Mouse (Mus musculus) R1 (cell line): ENCODE data around the gene S1pr5.
"Not testable (repeated sequence)": the region's sequence is repeated elsewhere in the genome, so short reads cannot be mapped to it uniquely, and the experiment has no call there.

Source experiments
- DNase-seq: peaks from one replicate; pipeline ENCODE4 v3.0.0-alpha.2; 2018; ENCODE audit warnings: low read depth, low spot score

The S1pr5 gene

DNA sequence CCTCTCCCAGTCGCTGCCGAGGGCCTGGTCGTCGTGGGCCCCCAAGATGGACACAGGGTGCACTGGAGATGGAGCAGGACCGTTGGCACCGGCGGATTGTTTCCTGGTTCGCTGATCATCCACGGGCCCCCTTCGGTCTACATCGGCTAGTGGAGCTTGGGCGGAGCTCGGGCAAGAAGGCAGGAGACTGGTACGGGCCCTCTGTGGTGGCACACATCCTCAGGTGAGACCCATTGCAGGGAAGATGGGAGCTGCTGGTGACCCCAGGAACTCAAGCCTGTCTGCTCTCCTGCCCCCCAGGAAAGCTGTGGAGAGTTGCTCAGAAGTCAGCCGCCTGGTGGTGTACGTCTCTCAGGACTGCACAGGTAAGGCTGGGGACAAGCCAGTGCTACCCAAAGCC, 20.1 kb upstream of the S1pr5 start:
- no peak for DNase-seq

DNA sequence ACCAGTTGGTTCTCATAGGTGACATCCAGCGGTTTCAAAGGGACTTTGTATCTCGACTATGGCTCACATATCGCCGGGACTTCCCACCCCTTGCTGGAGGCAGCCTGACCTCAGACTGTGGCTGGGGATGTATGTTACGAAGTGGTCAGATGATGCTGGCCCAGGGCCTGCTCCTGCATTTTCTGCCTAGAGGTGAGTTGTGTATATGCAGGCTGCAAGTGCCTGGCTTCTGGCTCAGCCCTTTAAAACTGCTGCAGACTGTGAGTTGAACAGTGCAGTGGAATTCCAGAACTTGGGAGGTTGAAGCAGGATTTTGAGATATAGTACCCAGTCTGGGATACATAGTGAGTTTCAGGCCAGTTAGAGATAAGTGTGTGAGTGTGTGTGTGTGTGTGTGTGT, 18.6 kb upstream of the S1pr5 start:
- no peak for DNase-seq

DNA sequence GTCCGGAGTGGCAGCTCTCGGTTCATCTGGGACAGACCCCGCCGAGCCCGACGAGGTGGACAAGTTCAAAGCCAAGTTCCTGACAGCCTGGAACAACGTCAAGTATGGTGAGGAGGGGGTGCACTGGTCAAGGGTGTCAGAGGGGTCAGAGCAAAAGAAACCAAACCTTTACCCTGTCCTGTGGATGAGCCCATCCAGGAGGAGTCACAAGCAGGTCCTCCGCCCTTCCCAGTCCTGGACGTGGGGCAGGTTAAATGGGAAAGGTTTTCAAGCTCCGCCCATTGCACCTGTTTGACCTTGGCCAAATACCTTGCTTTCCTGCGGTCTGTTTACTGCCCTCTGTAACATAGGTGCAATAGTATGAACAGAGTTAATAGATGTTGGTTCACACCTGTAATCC, 17.4 kb upstream of the S1pr5 start:
- DNase-seq = peak; percentile 65

DNA sequence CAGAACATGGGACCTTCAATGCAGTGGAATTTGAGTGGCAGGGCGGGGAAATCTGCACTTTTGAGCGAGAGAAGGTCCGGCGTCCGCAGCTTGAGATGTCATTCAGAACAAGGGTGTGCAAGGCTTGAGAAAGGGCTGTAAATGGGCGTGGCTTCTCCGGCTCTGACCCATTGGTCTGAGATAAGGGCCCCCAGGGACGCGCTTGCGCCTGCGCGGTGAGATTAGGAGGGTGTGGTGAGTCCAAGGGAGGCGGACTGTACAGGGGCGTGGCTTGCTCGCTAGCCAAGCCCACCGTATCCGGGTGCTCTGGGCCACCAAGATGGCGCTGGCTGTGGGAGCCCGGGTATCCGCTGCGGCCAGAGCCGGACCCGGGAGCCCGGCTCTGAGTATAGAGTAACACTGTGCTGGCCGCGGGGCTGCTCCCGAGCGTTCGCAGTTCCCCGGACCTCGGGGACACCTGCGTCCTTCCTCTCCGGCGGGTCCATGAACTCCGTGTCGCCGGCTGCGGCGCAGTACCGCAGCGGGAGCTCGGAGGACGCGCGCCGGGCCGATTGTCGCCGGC, 16.8 kb upstream of the S1pr5 start, which contains the start of gene Atg4d:
Gene Atg4d (plus strand): TSS at position 294 of the 562 bp plus-strand sequence.
- peak; percentile 99 for DNase-seq

GRCm38 (mm10) chr9:21264272-21264999, 16.2 kb upstream of the S1pr5 start:
- no peak for DNase-seq

DNA sequence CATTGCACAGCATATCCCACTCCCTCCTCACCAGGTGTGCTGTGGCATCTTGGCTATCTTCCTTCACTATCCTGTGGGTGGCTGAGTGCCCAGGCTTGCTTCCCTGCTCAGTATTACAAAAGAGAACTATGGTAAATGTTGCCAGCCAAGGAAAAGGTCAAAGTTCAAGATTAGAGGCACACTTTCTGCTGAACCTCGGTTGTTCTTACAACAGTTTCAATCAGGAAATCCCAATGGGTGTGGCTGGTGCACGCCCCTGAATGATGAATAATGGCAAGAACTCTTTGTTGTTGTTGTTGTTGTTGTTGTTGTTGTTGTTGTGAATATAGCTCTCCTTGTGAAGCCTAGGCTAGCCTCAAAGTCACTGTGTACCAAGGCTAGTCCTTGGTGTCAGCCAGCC, 13.6 kb upstream of the S1pr5 start:
- DNase-seq = peak; percentile 70

GRCm38 (mm10) chr9:21260491-21261040, 12.3 kb upstream of the S1pr5 start:
- DNase-seq = no peak

DNA sequence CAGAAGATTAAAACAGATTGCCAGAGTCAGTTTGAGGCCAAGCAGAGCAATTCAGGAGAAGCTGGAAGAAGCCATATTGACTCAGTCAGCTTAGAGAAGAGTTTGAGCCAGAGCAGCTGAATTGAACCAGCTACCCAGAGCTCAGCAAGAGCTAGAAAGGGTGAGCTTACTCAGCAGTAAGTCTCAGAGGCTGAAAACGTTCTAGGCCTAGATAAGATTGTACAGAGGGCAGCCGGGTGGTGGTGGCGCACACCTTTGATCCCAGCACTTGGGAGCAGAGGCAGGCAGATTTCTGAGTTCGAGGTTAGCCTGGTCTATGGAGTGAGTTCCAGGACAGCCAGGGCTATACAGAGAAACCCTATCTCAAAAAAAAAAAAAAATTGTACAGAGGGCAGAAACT, 8.1 kb upstream of the S1pr5 start:
- not testable (repeated sequence) for DNase-seq

DNA sequence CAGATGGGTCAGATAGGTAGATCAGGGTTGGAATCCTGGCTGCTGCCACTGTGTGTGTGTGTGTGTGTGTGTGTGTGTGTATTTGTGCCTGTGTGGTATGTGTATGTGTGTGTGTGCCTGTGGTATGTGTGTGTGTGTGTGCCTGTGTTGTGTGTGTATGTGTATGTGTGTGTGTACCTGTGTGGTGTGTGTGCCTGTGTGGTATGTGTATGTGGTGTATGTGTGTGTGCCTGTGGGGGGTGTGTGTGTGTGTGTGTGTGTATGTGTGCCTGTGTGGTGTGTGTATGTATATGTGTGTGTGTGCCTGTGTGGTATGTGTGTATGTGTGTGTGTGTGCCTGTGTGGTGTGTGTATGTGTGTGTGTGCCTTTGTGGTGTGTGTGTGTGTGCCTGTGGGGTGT, 6.4 kb upstream of the S1pr5 start:
- no peak for DNase-seq

DNA sequence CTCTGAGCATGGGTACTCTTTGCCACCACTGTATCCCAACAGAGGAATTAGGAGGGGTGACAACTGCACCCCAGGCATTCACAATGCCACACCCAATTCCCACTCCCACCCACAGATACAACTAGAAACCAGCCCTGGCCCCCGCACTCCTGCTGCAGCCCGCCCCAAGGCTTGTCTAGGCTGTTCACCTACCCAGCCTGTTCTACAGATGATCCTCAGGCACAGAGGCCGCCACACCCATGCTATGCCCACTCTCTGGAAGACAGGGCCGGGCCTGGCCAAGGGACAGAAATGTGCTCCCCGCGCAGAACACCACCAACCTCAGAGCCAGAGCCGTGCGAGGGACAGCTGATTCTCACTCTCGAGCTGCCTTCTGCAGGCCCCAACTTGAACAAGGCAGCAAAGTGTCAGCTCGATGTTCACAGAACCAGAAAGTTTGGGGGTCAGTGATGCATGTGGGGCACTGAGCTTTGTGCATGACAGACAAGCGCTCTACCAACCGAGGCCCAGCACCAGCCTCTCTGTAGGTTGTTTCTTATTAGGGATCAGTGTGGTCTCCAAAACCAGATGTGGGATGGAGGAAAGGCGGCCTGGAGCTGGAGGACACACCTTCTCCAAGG, 3.0 kb upstream of the S1pr5 start:
- no peak for DNase-seq

DNA sequence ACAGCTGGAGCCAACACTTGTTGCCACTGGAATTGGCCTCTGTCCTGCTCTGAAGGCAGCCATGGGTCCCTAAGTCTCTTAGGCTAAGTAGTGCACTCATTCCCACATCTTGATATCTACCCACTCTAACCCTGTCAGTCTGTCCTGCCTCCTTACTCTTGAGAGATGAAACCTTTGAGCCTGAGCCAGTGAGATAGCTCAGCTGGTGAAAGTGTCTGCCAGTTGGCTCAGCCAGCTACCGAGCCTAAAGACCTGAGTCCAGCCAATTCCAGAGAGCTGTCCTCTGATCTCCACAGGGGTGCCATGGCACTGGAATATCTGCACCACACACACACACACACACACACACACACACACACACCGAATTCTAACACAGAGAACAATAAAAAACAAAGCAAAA, 2.3 kb upstream of the S1pr5 start:
- DNase-seq = no peak

DNA sequence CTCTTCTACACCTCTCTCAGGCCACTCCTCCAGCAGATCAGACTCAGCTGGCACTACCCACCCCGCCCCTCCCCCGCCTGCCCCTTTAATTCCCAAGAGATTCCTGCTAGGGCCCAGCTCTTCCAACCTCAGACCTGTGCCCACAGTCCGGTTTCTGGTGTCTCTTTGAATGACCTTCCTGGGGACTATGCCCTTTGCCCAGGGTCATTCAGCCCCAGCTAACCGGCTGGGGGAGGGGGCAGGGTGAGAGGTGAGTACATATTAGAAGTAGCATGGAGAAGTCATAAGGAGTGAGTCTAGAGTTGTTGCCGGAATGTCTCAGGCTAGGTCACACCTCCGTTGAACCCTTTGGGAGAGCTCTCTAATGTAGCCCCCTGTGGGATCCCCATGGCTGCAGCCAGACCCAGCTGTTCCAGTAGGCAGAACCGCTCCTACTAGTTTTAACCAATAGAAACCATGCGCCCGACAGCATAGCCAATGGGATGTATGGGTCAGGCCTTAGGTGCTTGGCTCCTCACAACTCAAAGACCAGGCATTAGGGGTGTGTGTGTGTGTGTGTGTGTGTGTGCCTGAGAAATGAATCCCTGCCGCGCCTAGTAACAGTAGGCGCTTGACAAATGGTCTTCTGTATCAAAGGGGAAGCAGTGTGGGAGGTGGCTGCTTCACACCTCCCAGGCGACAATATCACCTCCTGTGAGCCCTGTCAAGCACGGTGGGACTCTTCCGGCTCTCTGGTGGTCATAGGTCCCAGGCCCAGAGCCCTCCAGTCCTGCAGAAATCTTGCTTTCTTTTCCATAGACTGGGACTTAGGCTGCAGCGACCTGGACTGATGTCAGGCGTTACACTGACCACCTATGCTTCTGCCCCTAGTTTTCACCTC, 1.6 kb upstream of the S1pr5 start:
- peak; percentile 51 for DNase-seq

DNA sequence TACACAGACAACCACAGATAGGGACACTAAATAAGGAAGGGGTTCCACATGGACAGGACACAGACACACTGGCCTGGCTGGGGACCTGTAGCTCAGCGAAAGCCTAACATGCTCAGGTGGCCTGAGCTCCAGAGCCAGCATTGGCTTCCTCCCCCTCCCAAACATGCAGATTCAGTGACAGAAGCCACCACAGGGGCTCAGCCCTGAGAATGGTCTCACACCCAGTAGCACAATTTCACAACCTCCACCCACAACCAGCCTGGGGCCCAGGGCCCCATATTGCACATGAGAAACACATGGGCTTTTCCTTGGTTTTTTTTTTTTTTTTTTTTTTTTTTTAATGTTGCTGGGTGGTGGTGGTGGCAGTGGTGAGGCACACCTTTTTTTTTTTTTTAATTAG, 1.9 kb downstream of the S1pr5 start:
- DNase-seq = no peak

GRCm38 (mm10) chr9:21245113-21245487, 3.1 kb downstream of the S1pr5 start:
- peak; percentile 64 for DNase-seq

DNA sequence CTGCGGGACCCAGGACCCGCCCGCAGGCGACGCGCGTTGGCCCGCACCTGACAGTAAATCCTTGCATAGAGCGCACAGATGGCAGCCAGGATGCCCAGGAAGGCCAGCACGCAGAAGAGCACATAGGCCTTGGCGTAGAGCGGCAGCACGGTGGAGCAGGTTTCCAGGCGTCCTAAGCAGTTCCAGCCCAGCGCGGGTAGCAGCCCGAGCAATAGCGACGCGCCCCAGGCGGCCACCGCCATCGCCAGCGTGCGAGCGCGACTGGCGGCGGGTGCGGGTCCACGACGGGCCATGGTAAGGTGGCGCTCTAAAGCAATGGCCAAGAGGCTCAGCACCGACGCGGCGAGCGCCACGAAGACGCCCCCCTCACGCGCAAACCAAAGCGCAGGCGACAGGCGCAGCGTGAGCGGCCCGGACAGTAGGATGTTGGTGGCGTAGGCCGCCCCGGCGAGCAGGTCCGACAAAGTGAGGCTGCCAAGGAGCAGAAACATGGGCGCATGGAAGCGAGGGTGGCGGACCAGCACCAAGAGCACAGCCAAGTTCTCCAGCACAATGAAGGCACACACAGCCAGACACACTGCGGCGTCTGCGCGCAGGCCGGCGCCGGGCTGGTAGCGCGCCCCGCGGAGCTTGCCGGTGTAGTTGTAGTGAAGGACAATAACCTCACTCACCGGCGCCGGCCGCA, 3.7 kb downstream of the S1pr5 start:
- DNase-seq = peak; percentile 63

- DNase-seq = no peak
These were observed 4.3 kb downstream of the S1pr5 start for GRCm38 (mm10) chr9:21243826-21244427.

- peak; percentile 96 for DNase-seq
These were observed 6.9 kb downstream of the S1pr5 start for GRCm38 (mm10) chr9:21241343-21241742.

DNA sequence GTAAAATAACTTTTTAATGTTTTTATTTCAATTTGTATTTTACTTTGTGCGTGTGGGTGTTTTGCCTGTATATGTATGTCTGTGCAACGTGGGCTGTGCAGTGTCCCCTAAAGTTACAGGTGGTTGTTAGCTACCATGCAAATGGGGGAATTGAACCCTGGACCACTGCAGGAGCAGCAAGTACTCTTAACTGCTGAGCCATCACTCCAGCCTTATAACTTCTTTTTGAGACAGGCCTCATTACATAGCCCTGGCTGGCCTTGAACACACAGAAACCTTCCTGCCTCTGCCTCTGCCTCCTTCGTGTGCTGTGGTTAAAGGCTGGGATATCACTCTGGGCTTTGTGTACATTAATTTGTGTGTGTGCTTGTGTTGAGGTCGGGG, 8.8 kb downstream of the S1pr5 start:
- peak; percentile 48 for DNase-seq

DNA sequence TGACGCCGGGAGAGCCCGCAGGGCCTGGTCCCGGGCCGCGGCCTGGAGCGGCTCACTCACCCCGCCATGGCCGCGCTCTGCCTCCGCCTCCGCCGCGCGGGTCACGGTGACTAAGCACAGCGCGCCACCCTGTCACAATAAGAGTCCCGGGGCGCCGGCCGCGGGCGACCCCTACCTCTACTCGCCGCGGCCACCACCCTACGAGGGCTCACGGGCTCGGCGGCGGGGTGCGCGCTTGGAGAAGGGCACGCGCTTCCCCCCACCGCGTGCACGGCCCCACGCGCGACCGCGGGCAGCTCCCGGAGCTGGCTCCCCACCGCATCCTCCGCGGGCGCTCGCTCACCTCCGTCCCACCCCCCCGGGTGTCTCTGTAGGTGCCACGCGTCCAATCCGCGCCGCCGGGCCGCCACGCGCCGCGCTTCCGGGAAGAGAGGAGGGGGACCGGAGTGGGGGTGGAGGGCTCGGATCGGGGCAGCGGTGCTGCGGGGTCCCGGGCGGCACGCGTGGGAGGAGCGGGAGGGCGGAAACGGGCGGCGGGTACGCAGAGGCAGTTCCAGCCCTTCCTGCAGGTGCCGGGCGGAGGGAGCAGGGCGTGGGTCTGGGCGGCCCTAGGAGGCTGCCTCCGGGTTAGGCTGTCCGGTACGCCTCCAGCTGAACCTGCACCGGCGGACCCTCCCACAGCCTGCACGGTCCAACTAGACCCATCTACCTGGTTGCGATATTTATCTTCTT, 9.3 kb downstream of the S1pr5 start, which contains the start of gene Keap1:
Gene Keap1 (minus strand): TSS at position 629 of the 732 bp plus-strand sequence.
- peak; percentile 75 for DNase-seq
